Mouse (Mus musculus): ENCODE results near the gene Ip6k3. TPM values are rescaled to one million over a fixed set of nuclear protein-coding genes. Genes with fewer than 3 reads are reported as not detected.

Ip6k3 gene
- polyA plus RNA-seq, 1 experiment from 2014 or later = not detected

GRCm38 (mm10) chr17:27139304-27139703 lies 28.3 kb downstream of the Ip6k3 start:
- no peak for DNase-seq (ENCODE audit: low spot score)

DNA sequence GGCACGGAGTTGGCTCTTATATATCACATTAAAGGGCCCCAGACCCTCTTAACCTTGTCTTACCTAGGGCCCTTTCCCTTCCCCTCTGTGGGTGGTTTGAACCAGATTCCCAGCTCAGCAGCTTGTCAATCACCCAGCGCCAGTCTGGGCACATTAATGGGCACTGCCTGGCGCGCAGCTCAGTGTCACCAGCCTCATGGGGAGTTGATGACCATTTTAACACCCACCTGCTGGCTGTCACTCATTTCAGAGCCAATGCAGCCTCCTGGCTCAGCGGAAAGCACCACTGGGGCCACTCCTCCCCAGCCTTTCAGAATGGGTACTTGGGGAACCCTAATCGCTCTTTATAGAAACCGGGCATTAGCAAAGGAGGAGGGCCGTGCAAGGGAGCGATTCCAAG lies 29.2 kb downstream of the Ip6k3 start:
- 80% methylated on average over 9 of the region's 9 CpGs for WGBS
- H3K9ac ChIP-seq (ENCODE audit: low read length) = no peak overlapping the region

More at GRCm38 (mm10) chr17:27139304-27139703, 28.3 kb downstream of the Ip6k3 start:
- WGBS = 54% methylated on average over 7 of the region's 7 CpGs
- Histone ChIP-seq H3K27ac (ENCODE audit: low read depth) (no peak overlapping the region), H3K9ac (ENCODE audit: low read length) (no peak overlapping the region), H3K9me3 (ENCODE audit: control insufficient read depth, low read length) (no peaks in the 10 kb centered on the region), H3K36me3 (ENCODE audit: control insufficient read depth, insufficient read depth, low read length) (no peaks in the 10 kb centered on the region), H3K4me3 (ENCODE audit: low read depth, low read length) (no peak overlapping the region), H3K4me1 (replicated peaks; ENCODE audit: control insufficient read depth, insufficient read depth, low read length) (peaks cover 9% of the 10 kb centered on the region; the same call in 1 of the 2 replicates), H3K27me3 (replicated peaks; ENCODE audit: control insufficient read depth, insufficient read depth, low read length) (no peaks in the 10 kb centered on the region), H3K4me2 (ENCODE audit: low read length) (no peak overlapping the region)
- ATAC-seq (replicated peaks; ENCODE audit: low FRiP score, low TSS enrichment, low read depth) = no peak

GRCm38 (mm10) chr17:27134715-27135114 lies 32.9 kb downstream of the Ip6k3 start:
- H3K4me1 ChIP-seq (replicated peaks; ENCODE audit: control insufficient read depth, insufficient read depth, low read length) = peaks cover 23% of the 10 kb centered on the region
- H3K27ac ChIP-seq (ENCODE audit: low read depth) = no peak overlapping the region
- no peaks in the 10 kb centered on the region for H3K27me3 ChIP-seq (replicated peaks; ENCODE audit: control insufficient read depth, insufficient read depth, low read length)
- DNase-seq (ENCODE audit: low spot score) = no peak
- no peak overlapping the region for H3K9ac ChIP-seq (ENCODE audit: low read length)
- H3K9me3 ChIP-seq (ENCODE audit: control insufficient read depth, low read length) = no peaks in the 10 kb centered on the region
- no peak for ATAC-seq (replicated peaks; ENCODE audit: low FRiP score, low TSS enrichment, low read depth)
- H3K4me3 ChIP-seq (ENCODE audit: low read depth, low read length) = no peak overlapping the region
- WGBS = 7% methylated on average over 3 of the region's 3 CpGs
- no peak overlapping the region for H3K4me2 ChIP-seq (ENCODE audit: low read length)
- 0 out of 2 replicates have a peak, but pooled peaks cover 3% of the 10 kb centered on the region for H3K36me3 ChIP-seq (ENCODE audit: control insufficient read depth, insufficient read depth, low read length)

More for the DNA sequence above, 29.2 kb downstream of the Ip6k3 start:
- Histone ChIP-seq H3K4me2 (ENCODE audit: low read length) (no peak overlapping the region), H3K9me3 (ENCODE audit: control insufficient read depth, low read length) (no peaks in the 10 kb centered on the region), H3K27ac (ENCODE audit: low read depth) (no peak overlapping the region), H3K36me3 (ENCODE audit: control insufficient read depth, insufficient read depth, low read length) (no peaks in the 10 kb centered on the region), H3K4me1 (replicated peaks; ENCODE audit: control insufficient read depth, insufficient read depth, low read length) (peaks cover 10% of the 10 kb centered on the region), H3K4me3 (ENCODE audit: low read depth, low read length) (no peak overlapping the region), H3K27me3 (replicated peaks; ENCODE audit: control insufficient read depth, insufficient read depth, low read length) (no peaks in the 10 kb centered on the region)
- DNase-seq (ENCODE audit: low spot score) (no peak), ATAC-seq (replicated peaks; ENCODE audit: low FRiP score, low TSS enrichment, low read depth) (no peak)

- H3K9me3 ChIP-seq (ENCODE audit: control insufficient read depth, low read length) = no peaks in the 10 kb centered on the region
- peak overlapping the region; percentile 61 for H3K4me3 ChIP-seq (ENCODE audit: low read depth, low read length)
- H3K4me1 ChIP-seq (replicated peaks; ENCODE audit: control insufficient read depth, insufficient read depth, low read length) = peaks cover 23% of the 10 kb centered on the region
- no peak for DNase-seq (ENCODE audit: low spot score)
- 0 out of 2 replicates have a peak, but pooled peaks cover 3% of the 10 kb centered on the region for H3K36me3 ChIP-seq (ENCODE audit: control insufficient read depth, insufficient read depth, low read length)
- 27% methylated on average over 9 of the region's 9 CpGs for WGBS
- peak overlapping the region; percentile 62; the same call in 1 of the 2 replicates for H3K9ac ChIP-seq (ENCODE audit: low read length)
- no peaks in the 10 kb centered on the region for H3K27me3 ChIP-seq (replicated peaks; ENCODE audit: control insufficient read depth, insufficient read depth, low read length)
- ATAC-seq (replicated peaks; ENCODE audit: low FRiP score, low TSS enrichment, low read depth) = 0 out of 2 replicates have a peak, but pooled peaks have one; percentile 2
- no peak overlapping the region for H3K27ac ChIP-seq (ENCODE audit: low read depth)
- H3K4me2 ChIP-seq (ENCODE audit: low read length) = peak overlapping the region; percentile 64
Observed at GRCm38 (mm10) chr17:27134187-27134586, 33.4 kb downstream of the Ip6k3 start.

- H3K4me1 ChIP-seq (replicated peaks; ENCODE audit: control insufficient read depth, insufficient read depth, low read length) = peaks cover 23% of the 10 kb centered on the region
- no peak within 1 kb of the TSS for H3K27ac ChIP-seq (ENCODE audit: low read depth)
- H3K9ac ChIP-seq (ENCODE audit: low read length) = peak within 1 kb of the TSS; percentile 62
- peak within 1 kb of the TSS; percentile 64 for H3K4me2 ChIP-seq (ENCODE audit: low read length)
- no peaks in the 10 kb centered on the region for H3K27me3 ChIP-seq (replicated peaks; ENCODE audit: control insufficient read depth, insufficient read depth, low read length)
- DNase-seq (ENCODE audit: low spot score) = peak; percentile 98
- H3K9me3 ChIP-seq (ENCODE audit: control insufficient read depth, low read length) = no peaks in the 10 kb centered on the region
- peak within 1 kb of the TSS; percentile 61 for H3K4me3 ChIP-seq (ENCODE audit: low read depth, low read length)
- 0 out of 2 replicates have a peak, but pooled peaks cover 3% of the 10 kb centered on the region for H3K36me3 ChIP-seq (ENCODE audit: control insufficient read depth, insufficient read depth, low read length)
- peak; percentile 88 for ATAC-seq (replicated peaks; ENCODE audit: low FRiP score, low TSS enrichment, low read depth)
- WGBS = 1% methylated on average over 46 of the region's 46 CpGs
Observed at GRCm38 (mm10) chr17:27133551-27134141, 33.9 kb downstream of the Ip6k3 start, which contains the start of gene Uqcc2. TSS of gene Uqcc2 (minus strand) at chr17:27133916.

- no peak overlapping the region for H3K9ac ChIP-seq (ENCODE audit: low read length)
- peaks cover 23% of the 10 kb centered on the region for H3K4me1 ChIP-seq (replicated peaks; ENCODE audit: control insufficient read depth, insufficient read depth, low read length)
- ATAC-seq (replicated peaks; ENCODE audit: low FRiP score, low TSS enrichment, low read depth) (no peak), DNase-seq (ENCODE audit: low spot score) (no peak)
- H3K36me3 ChIP-seq (ENCODE audit: control insufficient read depth, insufficient read depth, low read length) = 0 out of 2 replicates have a peak, but pooled peaks cover 3% of the 10 kb centered on the region
- no peaks in the 10 kb centered on the region for H3K27me3 ChIP-seq (replicated peaks; ENCODE audit: control insufficient read depth, insufficient read depth, low read length)
- 88% methylated on average over 10 of the region's 10 CpGs for WGBS
- no peak overlapping the region for H3K4me2 ChIP-seq (ENCODE audit: low read length)
- H3K4me3 ChIP-seq (ENCODE audit: low read depth, low read length) = no peak overlapping the region
- no peaks in the 10 kb centered on the region for H3K9me3 ChIP-seq (ENCODE audit: control insufficient read depth, low read length)
- no peak overlapping the region for H3K27ac ChIP-seq (ENCODE audit: low read depth)
Observed at GRCm38 (mm10) chr17:27132238-27132637, 35.4 kb downstream of the Ip6k3 start.

GRCm38 (mm10) chr17:27131240-27131665 lies 36.3 kb downstream of the Ip6k3 start:
- H3K9ac ChIP-seq (ENCODE audit: low read length) = no peak overlapping the region
- no peak overlapping the region for H3K27ac ChIP-seq (ENCODE audit: low read depth)
- no peaks in the 10 kb centered on the region for H3K27me3 ChIP-seq (replicated peaks; ENCODE audit: control insufficient read depth, insufficient read depth, low read length)
- no peaks in the 10 kb centered on the region for H3K9me3 ChIP-seq (ENCODE audit: control insufficient read depth, low read length)
- H3K4me3 ChIP-seq (ENCODE audit: low read depth, low read length) = no peak overlapping the region
- ATAC-seq (replicated peaks; ENCODE audit: low FRiP score, low TSS enrichment, low read depth) = no peak
- peaks cover 33% of the 10 kb centered on the region for H3K4me1 ChIP-seq (replicated peaks; ENCODE audit: control insufficient read depth, insufficient read depth, low read length)
- H3K36me3 ChIP-seq (ENCODE audit: control insufficient read depth, insufficient read depth, low read length) = 0 out of 2 replicates have a peak, but pooled peaks cover 5% of the 10 kb centered on the region
- no peak for DNase-seq (ENCODE audit: low spot score)
- WGBS = 88% methylated on average over 10 of the region's 10 CpGs
- H3K4me2 ChIP-seq (ENCODE audit: low read length) = no peak overlapping the region

GRCm38 (mm10) chr17:27130246-27130645 lies 37.3 kb downstream of the Ip6k3 start:
- H3K36me3 ChIP-seq (ENCODE audit: control insufficient read depth, insufficient read depth, low read length) = peaks cover 12% of the 10 kb centered on the region; the same call in 1 of the 2 replicates
- WGBS = 54% methylated on average over 9 of the region's 9 CpGs
- H3K4me1 ChIP-seq (replicated peaks; ENCODE audit: control insufficient read depth, insufficient read depth, low read length) = peaks cover 33% of the 10 kb centered on the region
- no peak overlapping the region; the same call in 1 of the 2 replicates for H3K4me3 ChIP-seq (ENCODE audit: low read depth, low read length)
- H3K9me3 ChIP-seq (ENCODE audit: control insufficient read depth, low read length) = no peaks in the 10 kb centered on the region
- H3K9ac ChIP-seq (ENCODE audit: low read length) = no peak overlapping the region; the same call in 1 of the 2 replicates
- H3K4me2 ChIP-seq (ENCODE audit: low read length) = no peak overlapping the region
- H3K27ac ChIP-seq (ENCODE audit: low read depth) = no peak overlapping the region
- ATAC-seq (replicated peaks; ENCODE audit: low FRiP score, low TSS enrichment, low read depth) = no peak
- DNase-seq (ENCODE audit: low spot score) = no peak
- no peaks in the 10 kb centered on the region for H3K27me3 ChIP-seq (replicated peaks; ENCODE audit: control insufficient read depth, insufficient read depth, low read length)

- 78% methylated on average over 7 of the region's 7 CpGs for WGBS
- DNase-seq (ENCODE audit: low spot score) (no peak), ATAC-seq (replicated peaks; ENCODE audit: low FRiP score, low TSS enrichment, low read depth) (no peak)
- Histone ChIP-seq H3K36me3 (ENCODE audit: control insufficient read depth, insufficient read depth, low read length) (peaks cover 16% of the 10 kb centered on the region; the same call in 1 of the 2 replicates), H3K4me3 (ENCODE audit: low read depth, low read length) (no peak overlapping the region), H3K27me3 (replicated peaks; ENCODE audit: control insufficient read depth, insufficient read depth, low read length) (no peaks in the 10 kb centered on the region), H3K9me3 (ENCODE audit: control insufficient read depth, low read length) (no peaks in the 10 kb centered on the region), H3K4me1 (replicated peaks; ENCODE audit: control insufficient read depth, insufficient read depth, low read length) (peaks cover 33% of the 10 kb centered on the region), H3K27ac (ENCODE audit: low read depth) (no peak overlapping the region), H3K4me2 (ENCODE audit: low read length) (no peak overlapping the region), H3K9ac (ENCODE audit: low read length) (no peak overlapping the region)
Observed at GRCm38 (mm10) chr17:27129819-27130218, 37.8 kb downstream of the Ip6k3 start.
